Mouse (Mus musculus): ENCODE data around the gene Scgb1b11. TPM values are rescaled to one million over a fixed set of nuclear protein-coding genes. Genes with fewer than 3 reads are reported as not detected.

Scgb1b11 gene
- not detected for total RNA-seq (2023)

DNA sequence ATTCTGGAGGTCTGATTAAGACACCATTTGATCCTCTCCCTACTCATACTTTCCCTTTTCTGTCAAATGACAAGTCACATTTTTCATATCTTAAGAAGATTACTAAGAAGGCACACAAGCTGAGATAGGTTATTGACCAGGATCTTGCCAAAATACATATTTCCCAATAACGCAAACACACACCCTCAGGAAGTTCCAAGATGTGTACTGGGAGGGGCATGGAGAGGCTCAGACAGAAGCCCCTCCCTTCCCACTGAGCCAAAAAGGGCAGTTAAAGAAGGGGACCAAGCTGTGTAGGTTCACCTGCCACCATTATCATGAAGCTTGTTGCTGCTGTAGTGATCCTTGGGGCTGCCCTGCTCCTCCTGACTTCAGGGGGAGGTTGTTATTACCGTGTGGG is at the start of gene Scgb1b11:
Scgb1b11 (plus strand) TSS at position 301 of the 400 bp plus-strand sequence.

DNA sequence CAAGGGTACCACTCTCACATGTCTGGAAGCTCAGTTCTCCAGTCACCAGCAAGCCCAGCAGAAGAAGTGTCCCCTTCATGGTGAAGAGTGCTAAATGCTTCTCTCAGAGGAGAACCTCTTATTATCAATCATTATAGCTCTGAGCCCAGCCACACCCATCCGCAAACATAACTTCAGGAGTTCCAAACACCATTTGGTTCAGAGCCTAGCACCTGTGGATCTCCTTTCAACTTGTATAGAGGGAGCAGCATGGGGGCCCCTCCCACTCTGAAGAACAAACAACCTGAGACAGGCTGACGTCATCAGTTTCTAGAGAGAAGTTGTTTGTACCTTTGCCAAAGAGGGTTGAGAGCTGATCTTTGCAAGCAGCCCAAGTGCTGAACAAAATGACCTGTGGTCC is 11.6 kb upstream of the Scgb1b11 start, which contains the start of gene Scgb2b11:
Scgb2b11 (minus strand) TSS at position 101 of the 400 bp plus-strand sequence.

Other genes with a start within 250 kb of the Scgb1b11 start
- not detected for gene Scgb1b10, start 122.0 kb upstream of the Scgb1b11 start, total RNA-seq (2023)
- gene Scgb2b11, start 11.7 kb upstream of the Scgb1b11 start, total RNA-seq (2023): not detected
- not detected for gene Scgb2b12, start 104.4 kb downstream of the Scgb1b11 start, total RNA-seq (2023)
- gene Scgb1b12, start 111.3 kb downstream of the Scgb1b11 start, total RNA-seq (2023): not detected
- not detected for gene Scgb1b29, start 218.7 kb downstream of the Scgb1b11 start, total RNA-seq (2023)